9 mouse cellular contexts compared by ENCODE assay signal in genomic region chr16:95241581-95241980, GRCm38 (mm10). TPM values are rescaled to one million over a fixed set of nuclear protein-coding genes. Genes with fewer than 3 reads are reported as not detected.
DNase-seq lines count a peak whose midpoint lies in the region; ATAC-seq lines count a peak whose summit lies in the region.
"Had no signal": no experiment of that assay in that cellular context is flagged by ENCODE, and none has a peak within 500 bp of the region (broad histone marks: within the 10 kb centered on the region; RNA-seq: fewer than 3 reads in every experiment).

No protein-coding gene starts in this region.

- H3K9me3 ChIP-seq in heart, embryonic 15.5 days (replicated peaks), result no peaks in the 10 kb centered on the region
- H3K9me3 ChIP-seq in midbrain, embryonic 13.5 days, result no peaks in the 10 kb centered on the region

- H3K27ac ChIP-seq in heart, embryonic 15.5 days, result peak overlapping the region; percentile 54
- no peak overlapping the region for H3K27ac ChIP-seq in midbrain, embryonic 13.5 days

- peak; percentile 4 to 20 for DNase-seq in cerebellum, postnatal 36 days
- DNase-seq in cerebellum, adult 9-11 months, result no peak
- DNase-seq in 416B (ENCODE audit: low read depth), result peak; percentile 41
- DNase-seq in layer of hippocampus, adult 9-10 months (ENCODE audit: low spot score), result peak; percentile 26
- DNase-seq in thymus, postnatal 10 days (ENCODE audit: low spot score in 2 of 2), result no peak

- H3K4me3 ChIP-seq in heart, embryonic 15.5 days, result no peak overlapping the region
- no peak overlapping the region for H3K4me3 ChIP-seq in midbrain, embryonic 13.5 days (replicated peaks)

- peaks cover 42% of the 10 kb centered on the region for H3K4me1 ChIP-seq in heart, embryonic 15.5 days (replicated peaks)
- H3K4me1 ChIP-seq in midbrain, embryonic 13.5 days (replicated peaks), result no peaks in the 10 kb centered on the region

- no peak overlapping the region for H3K9ac ChIP-seq in heart, embryonic 15.5 days
- H3K9ac ChIP-seq in midbrain, embryonic 13.5 days (replicated peaks), result no peak overlapping the region

- 34% methylated on average over 4 of the region's 4 CpGs for WGBS in heart, embryonic 15.5 days
- 78% methylated on average over 4 of the region's 4 CpGs for whole genome bisulfite sequencing in midbrain, embryonic 13.5 days

- no peak; the same call in 1 of the 2 replicates for ATAC-seq in heart, embryonic 15.5 days (replicated peaks; ENCODE audit: insufficient number of reproducible peaks, insufficient read depth, low FRiP score, low read depth)
- ATAC-seq in activated CD4-positive, CD25-positive, alpha-beta regulatory T cell, adult 4 months, result no peak
- no peak for ATAC-seq in midbrain, embryonic 13.5 days

- H3K36me3 ChIP-seq in heart, embryonic 15.5 days, result no peaks in the 10 kb centered on the region
- H3K36me3 ChIP-seq in midbrain, embryonic 13.5 days, result no peaks in the 10 kb centered on the region

- H3K27me3 ChIP-seq in heart, embryonic 15.5 days, result no peaks in the 10 kb centered on the region
- no peaks in the 10 kb centered on the region for H3K27me3 ChIP-seq in midbrain, embryonic 13.5 days
- H3K27me3 ChIP-seq: CH12.LX had no signal

- no peak overlapping the region for H3K4me2 ChIP-seq in heart, embryonic 15.5 days
- no peak overlapping the region for H3K4me2 ChIP-seq in midbrain, embryonic 13.5 days (replicated peaks)

RNA-seq across cellular contexts. Expression of gene Kcnj15, which starts 15.8 kb away (rescaled TPM):
- polyA plus RNA-seq in heart, embryonic 15.5 days (2015; fragmentation: Nextera tagmentation; extraction: Ambion mirVana), result 3.4 and 3.8 TPM in 2 replicates
- 1 to 10 TPM in 1 of 2 experiments, under 1 TPM in 1; 0.79 to 1.4 TPM for polyA plus RNA-seq in activated CD4-positive, CD25-positive, alpha-beta regulatory T cell, adult 4 months (2017; shearing (Covaris generic))
- polyA plus RNA-seq in midbrain, embryonic 13.5 days (2015; fragmentation: Nextera tagmentation; extraction: Ambion mirVana), result 0.04 and 0.26 TPM in 2 replicates

Comparison
In these comparisons a context has a peak if more than half of its experiments do, and no peak if none do; other contexts are left out.
1. DNase-seq: peak in cerebellum, postnatal 36 days (2 of 2), 416B (single experiment) and layer of hippocampus, adult 9-10 months (single experiment); none in cerebellum, adult 9-11 months (single experiment) and thymus, postnatal 10 days (0 of 2).